ENCODE assay signal across 16 mouse cellular contexts in the genomic region with DNA sequence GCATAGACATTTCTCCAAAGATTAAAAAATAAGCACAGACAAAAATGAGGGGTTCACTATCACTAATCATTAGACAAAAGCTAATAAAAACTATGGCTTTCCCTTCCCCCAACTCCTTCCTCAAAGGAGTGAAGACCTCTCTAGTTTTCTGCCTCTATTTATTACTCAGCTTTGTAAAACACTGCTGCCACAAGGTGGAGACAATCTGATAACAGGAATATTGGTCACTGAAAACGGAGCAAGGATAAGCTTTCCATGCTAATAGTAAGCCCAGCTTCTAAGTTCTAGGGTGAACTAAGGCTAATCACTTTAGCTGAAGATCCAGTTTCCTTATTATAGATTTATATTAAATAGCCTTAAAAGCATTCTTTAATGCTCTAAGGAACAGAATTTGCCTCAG. TPM values are rescaled to one million over a fixed set of nuclear protein-coding genes. Genes with fewer than 3 reads are reported as not detected.
DNase-seq lines count a peak whose midpoint lies in the region; ATAC-seq and TF ChIP-seq lines count a peak whose summit lies in the region.
"Had no signal": no experiment of that assay in that cellular context is flagged by ENCODE, and none has a peak within 500 bp of the region (broad histone marks: within the 10 kb centered on the region; RNA-seq: fewer than 3 reads in every experiment).

No protein-coding gene starts in this region.

- DNase-seq in heart, adult 2 months = no peak
- DNase-seq in heart, postnatal 10 days = no peak
- no peak for DNase-seq in liver, embryonic 14.5 days (ENCODE audit: low read depth in 3 of 3, low spot score in 3 of 3)
- no peak for DNase-seq in liver, embryonic 11.5 days (ENCODE audit: low spot score)
- DNase-seq in 3T3-L1 (ENCODE audit: low read depth, low spot score) (peak; percentile 34), MEL (ENCODE audit: low read depth, low spot score) (peak; percentile 47)
- DNase-seq in urinary bladder, postnatal 10 days (ENCODE audit: low spot score) = no peak
- DNase-seq: cerebellum, adult 9-11 months; kidney, postnatal 25 days; layer of hippocampus, postnatal 36 days; right cerebral cortex, adult 18-20 months had no signal

- no peak for ATAC-seq in liver, embryonic 14.5 days (ENCODE audit: insufficient read depth)
- no peak for ATAC-seq in liver, embryonic 11.5 days (replicated peaks; ENCODE audit: low FRiP score)
- ATAC-seq: CD4-positive, CD25-positive, alpha-beta regulatory T cell, adult 4 months had no signal

- H3K79me2 ChIP-seq in heart, adult 2 months (replicated peaks; ENCODE audit: control insufficient read depth, insufficient read depth, low read length) = peaks cover 7% of the 10 kb centered on the region
- peaks cover 49% of the 10 kb centered on the region for H3K79me2 ChIP-seq in MEL (ENCODE audit: control insufficient read depth, insufficient read depth, low read length, poor library complexity)

- no peak overlapping the region for H3K27ac ChIP-seq in heart, adult 2 months
- H3K27ac ChIP-seq in liver, embryonic 14.5 days = no peak overlapping the region
- no peak overlapping the region for H3K27ac ChIP-seq in liver, embryonic 11.5 days (ENCODE audit: low read depth, low read length)
- H3K27ac ChIP-seq in MEL (ENCODE audit: control insufficient read depth, low read depth, low read length) = no peak overlapping the region
- H3K27ac ChIP-seq: limb, embryonic 12.5 days; lung, embryonic 15.5 days; neural tube, embryonic 13.5 days had no signal

- no peaks in the 10 kb centered on the region for H3K27me3 ChIP-seq in heart, adult 2 months (ENCODE audit: control insufficient read depth, insufficient read depth, low read length)
- H3K27me3 ChIP-seq in liver, embryonic 14.5 days (ENCODE audit: control insufficient read depth, insufficient read depth, low read length) = no peaks in the 10 kb centered on the region
- no peaks in the 10 kb centered on the region for H3K27me3 ChIP-seq in liver, embryonic 11.5 days (replicated peaks; ENCODE audit: control insufficient read depth, insufficient read depth, low read length)
- no peaks in the 10 kb centered on the region for H3K27me3 ChIP-seq in MEL (ENCODE audit: control insufficient read depth in 1 of 2, insufficient read depth in 2 of 2, low read length in 2 of 2)
- H3K27me3 ChIP-seq: limb, embryonic 12.5 days; lung, embryonic 15.5 days; neural tube, embryonic 13.5 days had no signal

- no peak for TF ChIP-seq POLR2A in heart, adult 2 months (IDR thresholded peaks at IDR 0.05; ENCODE audit: insufficient read depth, low read depth, low read length)
- TF ChIP-seq POLR2A in MEL (IDR thresholded peaks at IDR 0.05; ENCODE audit: control insufficient read depth in 1 of 2, insufficient read depth in 1 of 2, low read depth in 1 of 2, low read length in 2 of 2, poor library complexity in 1 of 2) = no peak

- H3K9me3 ChIP-seq in liver, embryonic 14.5 days (ENCODE audit: control insufficient read depth, low read length) = no peaks in the 10 kb centered on the region
- no peaks in the 10 kb centered on the region for H3K9me3 ChIP-seq in liver, embryonic 11.5 days (ENCODE audit: control insufficient read depth, low read length)
- no peaks in the 10 kb centered on the region for H3K9me3 ChIP-seq in MEL (replicated peaks; ENCODE audit: insufficient read depth, low read length)
- H3K9me3 ChIP-seq: limb, embryonic 12.5 days; lung, embryonic 15.5 days; neural tube, embryonic 13.5 days had no signal

- H3K4me3 ChIP-seq in heart, adult 2 months = no peak overlapping the region
- no peak overlapping the region for H3K4me3 ChIP-seq in liver, embryonic 14.5 days (ENCODE audit: insufficient read depth in 1 of 2, low read depth in 2 of 2, low read length in 2 of 2)
- no peak overlapping the region for H3K4me3 ChIP-seq in liver, embryonic 11.5 days (ENCODE audit: low read depth, low read length)
- H3K4me3 ChIP-seq in MEL (ENCODE audit: control insufficient read depth in 1 of 2, insufficient read depth in 1 of 2, low read depth in 2 of 2, low read length in 2 of 2) = no peak overlapping the region
- H3K4me3 ChIP-seq: erythroblast, embryonic 14.5 days; limb, embryonic 12.5 days; lung, embryonic 15.5 days; neural tube, embryonic 13.5 days had no signal

- H3K9ac ChIP-seq in heart, adult 2 months (ENCODE audit: low read depth, low read length) = no peak overlapping the region
- H3K9ac ChIP-seq in liver, embryonic 14.5 days (replicated peaks) = no peak overlapping the region
- no peak overlapping the region for H3K9ac ChIP-seq in liver, embryonic 11.5 days (ENCODE audit: low read depth, low read length)
- no peak overlapping the region for H3K9ac ChIP-seq in MEL (ENCODE audit: control insufficient read depth, low read depth, low read length, poor library complexity, severe bottlenecking)
- H3K9ac ChIP-seq: limb, embryonic 12.5 days; lung, embryonic 15.5 days; neural tube, embryonic 13.5 days had no signal

- no peak overlapping the region for H3K4me2 ChIP-seq in liver, embryonic 14.5 days (ENCODE audit: low read depth)
- no peak overlapping the region for H3K4me2 ChIP-seq in liver, embryonic 11.5 days
- H3K4me2 ChIP-seq: limb, embryonic 12.5 days; lung, embryonic 15.5 days; neural tube, embryonic 13.5 days had no signal

- no peak for TF ChIP-seq EP300 in heart, adult 2 months (IDR thresholded peaks at IDR 0.05; ENCODE audit: insufficient read depth, low read depth, low read length)
- no peak for TF ChIP-seq EP300 in liver, embryonic 14.5 days (IDR thresholded peaks at IDR 0.05; ENCODE audit: low read depth)
- TF ChIP-seq EP300 in MEL (IDR thresholded peaks at IDR 0.05; ENCODE audit: low read depth in 1 of 2, low read length in 2 of 2) = no peak

- WGBS in heart, adult 2 months = 18% methylated on average over 1 of the region's 1 CpGs
- 8% methylated on average over 1 of the region's 1 CpGs for WGBS in liver, embryonic 14.5 days (ENCODE audit: insufficient replicate concordance)
- 23% methylated on average over 1 of the region's 1 CpGs for WGBS in liver, embryonic 11.5 days

- peaks cover 4% of the 10 kb centered on the region for H3K4me1 ChIP-seq in heart, adult 2 months (ENCODE audit: control insufficient read depth, insufficient read depth, low read length)
- H3K4me1 ChIP-seq in liver, embryonic 14.5 days (replicated peaks; ENCODE audit: control insufficient read depth in 2 of 2, insufficient read depth in 2 of 2, low read length in 1 of 2) = peaks cover 10 to 16% of the 10 kb centered on the region in 2 experiments; a peak in 3 of 4 replicates
- peaks cover 39% of the 10 kb centered on the region for H3K4me1 ChIP-seq in liver, embryonic 11.5 days (replicated peaks; ENCODE audit: control insufficient read depth, insufficient read depth, low read length)
- H3K4me1 ChIP-seq in MEL (ENCODE audit: control insufficient read depth in 1 of 2, insufficient read depth in 2 of 2, low read length in 2 of 2) = peaks cover 10 to 18% of the 10 kb centered on the region in 2 experiments

- peak; percentile 52 for TF ChIP-seq CTCF in heart, adult 2 months (IDR thresholded peaks at IDR 0.05)
- TF ChIP-seq CTCF in liver, embryonic 14.5 days (IDR thresholded peaks at IDR 0.05; ENCODE audit: low read depth) = peak; percentile 9; the same call in 1 of the 2 replicates
- peak in 1 of 3 experiments; percentile 56; a peak in 2 of 6 replicates for TF ChIP-seq CTCF in MEL (IDR thresholded peaks at IDR 0.05 in 2 of 3, conservative IDR thresholded peaks at IDR 0.05 in 1 of 3; ENCODE audit: control insufficient read depth in 1 of 3, insufficient read depth in 1 of 3, low read depth in 2 of 3, low read length in 3 of 3, poor library complexity in 1 of 3, severe bottlenecking in 1 of 3)

- peaks cover 6% of the 10 kb centered on the region for H3K36me3 ChIP-seq in heart, adult 2 months (ENCODE audit: control insufficient read depth, insufficient read depth, low read length)
- H3K36me3 ChIP-seq in liver, embryonic 14.5 days (replicated peaks; ENCODE audit: control insufficient read depth, insufficient read depth, low read depth) = no peaks in the 10 kb centered on the region
- H3K36me3 ChIP-seq in liver, embryonic 11.5 days (ENCODE audit: control insufficient read depth, insufficient read depth, low read length) = no peaks in the 10 kb centered on the region
- H3K36me3 ChIP-seq in MEL (ENCODE audit: control insufficient read depth in 1 of 2, insufficient read depth in 2 of 2, low read length in 2 of 2) = peaks cover 0 to 24% of the 10 kb centered on the region in 2 experiments; a peak in 3 of 4 replicates
- H3K36me3 ChIP-seq: limb, embryonic 12.5 days; lung, embryonic 15.5 days; neural tube, embryonic 13.5 days had no signal

- intact Hi-C loops in heart, adult 2 months (cut with DNase I) = loop anchor here (5.0 kb wide), 1 partner anchor 215 kb away; no protein-coding TSS in a partner anchor
- intact Hi-C loops in heart, postnatal 10 days (cut with DNase I) = loop anchor here (5.0 kb wide), 1 partner anchor 215 kb away; no protein-coding TSS in a partner anchor

- TF ChIP-seq RAD21 in MEL (IDR thresholded peaks at IDR 0.05; ENCODE audit: low read depth, low read length) = peak; percentile 14

TF ChIP-seq in MEL, 35 proteins besides CTCF, POLR2A, EP300 and RAD21:
- TF ChIP-seq SIN3A (IDR thresholded peaks at IDR 0.05; ENCODE audit: low read length) (peak; percentile 21; the same call in 1 of the 2 replicates), KAT2A (conservative IDR thresholded peaks at IDR 0.05; ENCODE audit: low read depth, low read length) (no peak), ZC3H11A (IDR thresholded peaks at IDR 0.05; ENCODE audit: low read depth, low read length) (no peak), SMC3 (IDR thresholded peaks at IDR 0.05; ENCODE audit: low read depth, low read length) (peak; percentile 61), TAL1 (IDR thresholded peaks at IDR 0.05; ENCODE audit: low read length) (peak; percentile 27), GATA1 (IDR thresholded peaks at IDR 0.05; ENCODE audit: low read depth, low read length) (peak; percentile 55; the same call in 1 of the 2 replicates)

RNA-seq across cellular contexts. Expression of a gene that starts 8.3 kb away (rescaled TPM):
- total RNA-seq in heart, adult 2 months (2021) = 10 to 100 TPM; 16.5 to 18.3 TPM
- 7.4 and 18.3 TPM in 2 replicates for polyA plus RNA-seq in heart, adult 2 months (2012; rRNA removed)
- total RNA-seq in heart, postnatal 10 days (2021) = 10 to 100 TPM; 25.5 to 27.5 TPM
- 9.8 and 16.0 TPM in 2 replicates for polyA plus RNA-seq in liver, embryonic 14.5 days (2012; rRNA removed)
- polyA plus RNA-seq in liver, embryonic 14.5 days (2014; fragmentation: Nextera tagmentation; extraction: Ambion mirVana) = 18.6 and 20.5 TPM in 2 replicates
- 60.3 and 67.9 TPM in 2 replicates for polyA plus RNA-seq in liver, embryonic 11.5 days (2014; fragmentation: Nextera tagmentation; extraction: Ambion mirVana)
- 30.1 and 30.7 TPM in 2 replicates for total RNA-seq in MEL (2012; rRNA removed)
- polyA plus RNA-seq in MEL (2012; ENCODE audit: insufficient read depth in 1 of 2, insufficient read length in 2 of 2, low read depth in 1 of 2, low replicate concordance in 2 of 2, missing spikeins in 1 of 2) = 10 to 100 TPM; 27.5 to 78.2 TPM

Comparison
In these comparisons a context has a peak if more than half of its experiments do, and no peak if none do; other contexts are left out.
1. DNase-seq: peak in 3T3-L1 (single experiment) and MEL (single experiment); none in heart, adult 2 months (0 of 2), heart, postnatal 10 days (0 of 2), liver, embryonic 14.5 days (0 of 3), liver, embryonic 11.5 days (single experiment) and urinary bladder, postnatal 10 days (single experiment).